Mouse (Mus musculus): ENCODE results near the gene Msrb3. TPM values are rescaled to one million over a fixed set of nuclear protein-coding genes. Genes with fewer than 3 reads are reported as not detected.

Msrb3 gene
- 17.6 and 18.2 TPM in 2 replicates for polyA plus RNA-seq (2014; fragmentation: Nextera tagmentation; extraction: Ambion mirVana)

- WGBS: 2% methylated on average over 63 of the region's 64 CpGs
- peak within 1 kb of the TSS; percentile 79 for H3K4me2 ChIP-seq (ENCODE audit: low read length)
- peak; percentile 84 for ATAC-seq (replicated peaks; ENCODE audit: low FRiP score, low TSS enrichment, low read depth)
- no peaks in the 10 kb centered on the region for H3K27me3 ChIP-seq (replicated peaks; ENCODE audit: control insufficient read depth, insufficient read depth, low read length)
- H3K4me3 ChIP-seq (ENCODE audit: low read depth, low read length): peak within 1 kb of the TSS; percentile 66
- peaks cover 15% of the 10 kb centered on the region; the same call in 1 of the 2 replicates for H3K4me1 ChIP-seq (replicated peaks; ENCODE audit: control insufficient read depth, insufficient read depth, low read length)
- H3K9me3 ChIP-seq (ENCODE audit: control insufficient read depth, low read length): no peaks in the 10 kb centered on the region
- H3K27ac ChIP-seq (ENCODE audit: low read depth): peak within 1 kb of the TSS; percentile 92
- DNase-seq (ENCODE audit: low spot score): peak; percentile 88
- peak within 1 kb of the TSS; percentile 83 for H3K9ac ChIP-seq (ENCODE audit: low read length)
- no peaks in the 10 kb centered on the region for H3K36me3 ChIP-seq (ENCODE audit: control insufficient read depth, insufficient read depth, low read length)
Observed at GRCm38 (mm10) chr10:120898785-120899762, at the start of gene Msrb3. Msrb3 (minus strand) TSS chr10:120899101.

DNA sequence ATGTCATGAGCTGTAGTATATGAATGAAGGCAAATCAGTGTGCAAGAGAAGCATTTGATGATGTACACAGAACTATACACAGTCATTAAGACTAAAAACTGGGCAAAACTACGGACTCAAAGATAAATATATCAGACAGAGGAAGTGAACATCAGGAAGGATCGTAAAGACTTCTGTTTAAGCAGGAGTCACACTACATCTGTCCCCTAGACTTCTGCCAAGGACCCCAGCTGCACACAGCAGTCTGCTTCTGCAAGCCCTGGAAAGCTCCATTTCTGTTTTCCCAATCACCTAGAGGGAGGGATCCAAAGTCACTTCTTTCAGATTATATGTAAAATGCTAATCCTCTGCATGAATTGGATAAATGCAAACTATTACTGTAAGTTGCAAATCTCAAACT, 49.6 kb upstream of the Msrb3 start:
- Histone ChIP-seq H3K36me3 (ENCODE audit: control insufficient read depth, insufficient read depth, low read length) (0 out of 2 replicates have a peak, but pooled peaks cover 6% of the 10 kb centered on the region), H3K4me2 (ENCODE audit: low read length) (no peak overlapping the region), H3K4me1 (replicated peaks; ENCODE audit: control insufficient read depth, insufficient read depth, low read length) (peaks cover 12% of the 10 kb centered on the region), H3K9ac (ENCODE audit: low read length) (no peak overlapping the region), H3K27ac (ENCODE audit: low read depth) (no peak overlapping the region), H3K4me3 (ENCODE audit: low read depth, low read length) (no peak overlapping the region), H3K27me3 (replicated peaks; ENCODE audit: control insufficient read depth, insufficient read depth, low read length) (no peaks in the 10 kb centered on the region), H3K9me3 (ENCODE audit: control insufficient read depth, low read length) (no peaks in the 10 kb centered on the region)
- ATAC-seq (replicated peaks; ENCODE audit: low FRiP score, low TSS enrichment, low read depth) (no peak), DNase-seq (ENCODE audit: low spot score) (peak; percentile 50)
- 42% methylated on average over 2 of the region's 2 CpGs for WGBS

GRCm38 (mm10) chr10:120947842-120948241, 48.9 kb upstream of the Msrb3 start:
- Histone ChIP-seq H3K27ac (ENCODE audit: low read depth) (no peak overlapping the region), H3K4me3 (ENCODE audit: low read depth, low read length) (no peak overlapping the region), H3K27me3 (replicated peaks; ENCODE audit: control insufficient read depth, insufficient read depth, low read length) (no peaks in the 10 kb centered on the region), H3K9ac (ENCODE audit: low read length) (no peak overlapping the region), H3K4me1 (replicated peaks; ENCODE audit: control insufficient read depth, insufficient read depth, low read length) (0 out of 2 replicates have a peak, but pooled peaks cover 10% of the 10 kb centered on the region), H3K9me3 (ENCODE audit: control insufficient read depth, low read length) (no peaks in the 10 kb centered on the region), H3K4me2 (ENCODE audit: low read length) (no peak overlapping the region), H3K36me3 (ENCODE audit: control insufficient read depth, insufficient read depth, low read length) (0 out of 2 replicates have a peak, but pooled peaks cover 6% of the 10 kb centered on the region)
- WGBS: 83% methylated on average over 2 of the region's 2 CpGs
- DNase-seq (ENCODE audit: low spot score): no peak
- no peak for ATAC-seq (replicated peaks; ENCODE audit: low FRiP score, low TSS enrichment, low read depth)

- ATAC-seq (replicated peaks; ENCODE audit: low FRiP score, low TSS enrichment, low read depth): no peak
- 79% methylated on average over 5 of the region's 5 CpGs for WGBS
- no peak overlapping the region for H3K9ac ChIP-seq (ENCODE audit: low read length)
- H3K4me1 ChIP-seq (replicated peaks; ENCODE audit: control insufficient read depth, insufficient read depth, low read length): 0 out of 2 replicates have a peak, but pooled peaks cover 7% of the 10 kb centered on the region
- no peaks in the 10 kb centered on the region for H3K27me3 ChIP-seq (replicated peaks; ENCODE audit: control insufficient read depth, insufficient read depth, low read length)
- no peaks in the 10 kb centered on the region for H3K9me3 ChIP-seq (ENCODE audit: control insufficient read depth, low read length)
- H3K36me3 ChIP-seq (ENCODE audit: control insufficient read depth, insufficient read depth, low read length): 0 out of 2 replicates have a peak, but pooled peaks cover 6% of the 10 kb centered on the region
- no peak for DNase-seq (ENCODE audit: low spot score)
- H3K4me3 ChIP-seq (ENCODE audit: low read depth, low read length): no peak overlapping the region
- H3K4me2 ChIP-seq (ENCODE audit: low read length): no peak overlapping the region
- no peak overlapping the region for H3K27ac ChIP-seq (ENCODE audit: low read depth)
Observed at GRCm38 (mm10) chr10:120946847-120947246, 47.9 kb upstream of the Msrb3 start.

- DNase-seq (ENCODE audit: low spot score) (no peak), ATAC-seq (replicated peaks; ENCODE audit: low FRiP score, low TSS enrichment, low read depth) (no peak)
- no peaks in the 10 kb centered on the region for H3K9me3 ChIP-seq (ENCODE audit: control insufficient read depth, low read length)
- no peak overlapping the region for H3K4me2 ChIP-seq (ENCODE audit: low read length)
- H3K27ac ChIP-seq (ENCODE audit: low read depth): no peak overlapping the region
- H3K36me3 ChIP-seq (ENCODE audit: control insufficient read depth, insufficient read depth, low read length): no peaks in the 10 kb centered on the region
- H3K4me1 ChIP-seq (replicated peaks; ENCODE audit: control insufficient read depth, insufficient read depth, low read length): no peaks in the 10 kb centered on the region
- H3K27me3 ChIP-seq (replicated peaks; ENCODE audit: control insufficient read depth, insufficient read depth, low read length): no peaks in the 10 kb centered on the region
- WGBS: 79% methylated on average over 2 of the region's 2 CpGs
- H3K9ac ChIP-seq (ENCODE audit: low read length): no peak overlapping the region
- no peak overlapping the region for H3K4me3 ChIP-seq (ENCODE audit: low read depth, low read length)
Observed at GRCm38 (mm10) chr10:120938904-120939208, 40.0 kb upstream of the Msrb3 start.

DNA sequence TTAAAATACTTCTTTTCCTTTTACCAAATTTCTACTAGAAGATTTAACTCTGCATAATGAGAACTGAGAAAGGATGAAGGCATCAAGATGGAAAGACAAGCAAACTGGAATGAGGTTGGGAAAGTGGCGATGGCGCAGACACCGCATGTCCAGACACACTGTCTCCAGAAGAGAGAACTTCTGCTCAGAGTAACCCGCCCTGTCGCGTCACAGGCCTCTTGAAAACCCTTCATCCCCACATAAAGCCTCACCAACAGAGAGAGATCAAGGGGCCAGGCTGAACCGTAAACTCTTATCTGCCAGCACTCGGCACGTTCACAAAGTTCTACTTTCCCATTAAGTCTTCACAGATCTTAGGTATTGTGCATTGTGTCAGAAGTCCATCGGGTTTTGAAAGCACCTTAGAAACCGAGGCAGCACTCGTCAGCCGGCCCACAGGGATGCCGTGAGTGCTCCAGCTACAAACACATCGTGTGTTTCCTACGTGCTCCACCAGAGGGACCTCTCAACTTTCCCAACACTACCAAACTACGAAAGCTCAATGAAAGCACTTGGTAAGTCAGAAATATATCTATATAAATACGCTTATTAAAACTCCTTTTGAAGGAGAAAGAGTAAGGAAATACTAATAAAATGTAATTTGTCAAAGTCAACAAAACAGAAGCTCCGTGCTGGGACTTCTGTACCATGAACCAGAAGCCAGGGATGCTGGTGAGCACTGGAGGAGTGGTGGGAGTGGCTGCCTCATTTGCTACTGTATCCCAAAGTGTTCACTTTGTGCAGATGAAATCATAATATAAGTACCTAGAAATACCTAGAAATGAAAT, 39.4 kb upstream of the Msrb3 start:
- no peak overlapping the region for H3K27ac ChIP-seq (ENCODE audit: low read depth)
- H3K9me3 ChIP-seq (ENCODE audit: control insufficient read depth, low read length): no peaks in the 10 kb centered on the region
- no peak overlapping the region for H3K4me3 ChIP-seq (ENCODE audit: low read depth, low read length)
- ATAC-seq (replicated peaks; ENCODE audit: low FRiP score, low TSS enrichment, low read depth) (no peak), DNase-seq (ENCODE audit: low spot score) (peak; percentile 76)
- no peak overlapping the region for H3K4me2 ChIP-seq (ENCODE audit: low read length)
- H3K9ac ChIP-seq (ENCODE audit: low read length): no peak overlapping the region
- H3K4me1 ChIP-seq (replicated peaks; ENCODE audit: control insufficient read depth, insufficient read depth, low read length): no peaks in the 10 kb centered on the region
- no peaks in the 10 kb centered on the region for H3K27me3 ChIP-seq (replicated peaks; ENCODE audit: control insufficient read depth, insufficient read depth, low read length)
- no peaks in the 10 kb centered on the region for H3K36me3 ChIP-seq (ENCODE audit: control insufficient read depth, insufficient read depth, low read length)
- 50% methylated on average over 19 of the region's 19 CpGs for WGBS

DNA sequence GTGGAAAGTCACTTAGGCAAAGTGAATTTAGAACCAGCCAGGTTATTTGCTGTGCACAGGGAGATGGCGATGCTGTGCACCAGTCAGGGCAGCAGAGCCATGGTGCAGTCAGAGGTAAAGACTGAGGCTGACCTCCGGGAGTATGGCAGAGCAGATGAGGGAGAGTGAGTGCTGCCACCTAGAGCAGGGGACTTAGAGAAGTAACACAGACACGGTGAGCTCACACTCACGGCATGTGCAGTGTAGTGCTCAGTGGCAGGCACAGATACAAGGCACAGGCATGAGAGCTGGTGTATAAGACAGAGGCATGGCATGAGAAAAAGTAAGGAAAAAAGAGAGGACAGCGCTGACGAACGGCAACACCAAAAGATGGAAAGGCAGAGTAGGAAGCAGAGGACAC, 30.6 kb upstream of the Msrb3 start:
- 81% methylated on average over 7 of the region's 7 CpGs for WGBS
- H3K36me3 ChIP-seq (ENCODE audit: control insufficient read depth, insufficient read depth, low read length): peaks cover 49% of the 10 kb centered on the region
- ATAC-seq (replicated peaks; ENCODE audit: low FRiP score, low TSS enrichment, low read depth): no peak
- no peaks in the 10 kb centered on the region for H3K4me1 ChIP-seq (replicated peaks; ENCODE audit: control insufficient read depth, insufficient read depth, low read length)
- H3K27me3 ChIP-seq (replicated peaks; ENCODE audit: control insufficient read depth, insufficient read depth, low read length): no peaks in the 10 kb centered on the region
- H3K4me2 ChIP-seq (ENCODE audit: low read length): no peak overlapping the region
- H3K27ac ChIP-seq (ENCODE audit: low read depth): no peak overlapping the region
- no peak overlapping the region for H3K9ac ChIP-seq (ENCODE audit: low read length)
- no peaks in the 10 kb centered on the region for H3K9me3 ChIP-seq (ENCODE audit: control insufficient read depth, low read length)
- no peak overlapping the region for H3K4me3 ChIP-seq (ENCODE audit: low read depth, low read length)
- DNase-seq (ENCODE audit: low spot score): no peak

DNA sequence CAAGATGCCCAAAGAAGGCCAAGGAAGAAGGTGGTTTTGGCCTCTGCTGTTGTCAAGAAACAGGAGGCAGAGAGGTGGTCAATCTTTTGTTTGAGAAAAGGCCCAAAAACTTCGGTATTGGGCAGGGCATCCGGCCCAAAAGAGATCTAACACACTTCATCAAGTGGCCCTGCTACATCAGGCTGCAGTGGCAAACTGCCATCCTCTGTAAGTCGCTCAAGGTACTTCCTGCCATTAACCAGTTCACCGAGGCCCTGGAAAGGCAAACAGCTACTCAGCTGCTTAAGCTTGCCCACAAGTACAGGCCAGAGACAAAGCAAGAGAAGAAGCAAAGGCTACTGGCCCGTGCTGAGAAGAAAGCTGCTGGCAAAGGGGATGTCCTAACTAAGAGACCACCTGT, 29.3 kb upstream of the Msrb3 start:
- Histone ChIP-seq H3K36me3 (ENCODE audit: control insufficient read depth, insufficient read depth, low read length) (peaks cover 55% of the 10 kb centered on the region), H3K4me3 (ENCODE audit: low read depth, low read length) (no peak overlapping the region), H3K9ac (ENCODE audit: low read length) (no peak overlapping the region), H3K4me2 (ENCODE audit: low read length) (no peak overlapping the region), H3K9me3 (ENCODE audit: control insufficient read depth, low read length) (no peaks in the 10 kb centered on the region), H3K27ac (ENCODE audit: low read depth) (no peak overlapping the region), H3K27me3 (replicated peaks; ENCODE audit: control insufficient read depth, insufficient read depth, low read length) (no peaks in the 10 kb centered on the region), H3K4me1 (replicated peaks; ENCODE audit: control insufficient read depth, insufficient read depth, low read length) (no peaks in the 10 kb centered on the region)
- ATAC-seq (replicated peaks; ENCODE audit: low FRiP score, low TSS enrichment, low read depth) (no peak), DNase-seq (ENCODE audit: low spot score) (no peak)
- 85% methylated on average over 5 of the region's 5 CpGs for WGBS
